Mouse (Mus musculus) inflammation-experienced regulatory T-cells, adult 6 months (primary cell): ENCODE measurements around the gene Camk1. TPM values are rescaled to one million over a fixed set of nuclear protein-coding genes. Genes with fewer than 3 reads are reported as not detected.
"Not testable (repeated sequence)": the region's sequence is repeated elsewhere in the genome, so short reads cannot be mapped to it uniquely, and the experiment has no call there.

Source experiments
- ATAC-seq: one replicate; pipeline ENCODE4 v1.8.0; 2017
- polyA plus RNA-seq, 3 experiments: library from polyadenylated mRNA; unstranded; fragments of 100-300 nt; shearing (Covaris generic); gene quantifications; one replicate each; pipeline ENCODE4 v1.2.1; 2017

The Camk1 gene
- polyA plus RNA-seq, 3 experiments from 2014 or later, result 1.3 to 2.6 (median 2.2) TPM

DNA sequence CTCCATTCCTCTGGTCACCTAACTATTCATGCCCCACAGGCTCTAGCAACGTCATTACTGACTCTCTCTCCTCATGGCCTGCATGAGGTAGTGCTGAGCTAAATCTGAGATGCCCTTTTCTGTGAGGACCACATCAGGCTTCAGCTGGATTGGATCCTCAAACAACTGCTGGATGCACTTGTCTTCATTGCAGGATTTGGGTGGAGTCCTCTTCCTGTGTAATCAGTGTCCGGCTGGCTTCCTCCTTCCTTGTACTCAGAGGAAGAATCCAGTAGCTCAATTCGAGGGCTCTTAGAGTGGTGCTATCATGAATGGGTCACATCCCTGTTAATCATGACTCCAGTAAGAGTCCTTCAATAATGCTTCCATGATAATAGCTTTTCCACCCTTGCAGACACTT is 9.9 kb upstream of the Camk1 start:
- no peak for ATAC-seq

DNA sequence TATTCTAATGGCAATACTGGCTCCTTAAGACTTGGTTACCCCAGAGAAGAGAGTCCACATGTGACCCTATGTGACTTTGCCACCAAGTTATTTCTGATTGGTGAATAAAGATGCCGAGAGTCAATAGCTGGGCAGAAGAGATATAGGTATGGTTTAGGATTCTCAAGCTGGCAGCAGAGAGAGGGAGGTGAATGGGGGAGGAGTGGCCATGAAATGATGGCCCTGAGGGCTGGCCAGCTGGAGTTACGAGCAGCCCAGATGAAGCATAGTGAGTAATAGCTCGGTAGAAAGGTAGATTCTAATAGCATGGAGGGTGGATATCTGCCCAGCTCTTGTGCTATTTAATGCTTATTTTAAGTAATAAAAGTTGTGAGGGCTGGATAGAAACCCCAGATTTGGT is 9.0 kb upstream of the Camk1 start:
- no peak for ATAC-seq

DNA sequence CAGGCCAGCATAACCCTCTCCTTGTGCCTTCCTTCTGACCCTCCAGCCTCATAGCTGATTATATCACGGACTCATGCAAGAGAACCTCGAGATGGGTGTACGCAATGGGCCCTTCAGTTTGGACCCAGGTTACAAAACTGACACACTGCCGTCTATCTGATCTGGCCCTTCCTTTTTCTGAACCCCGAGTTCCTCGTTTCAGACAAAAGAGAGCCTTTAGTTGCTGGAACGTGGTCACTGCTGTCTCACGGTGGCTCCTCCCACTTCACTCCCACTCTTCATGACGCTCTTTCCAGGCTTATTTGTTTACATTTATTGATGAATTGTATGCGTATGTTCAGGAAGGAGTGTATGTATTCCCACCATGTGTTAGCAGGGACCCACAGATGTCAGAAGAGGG is 7.9 kb upstream of the Camk1 start:
- ATAC-seq, result no peak

DNA sequence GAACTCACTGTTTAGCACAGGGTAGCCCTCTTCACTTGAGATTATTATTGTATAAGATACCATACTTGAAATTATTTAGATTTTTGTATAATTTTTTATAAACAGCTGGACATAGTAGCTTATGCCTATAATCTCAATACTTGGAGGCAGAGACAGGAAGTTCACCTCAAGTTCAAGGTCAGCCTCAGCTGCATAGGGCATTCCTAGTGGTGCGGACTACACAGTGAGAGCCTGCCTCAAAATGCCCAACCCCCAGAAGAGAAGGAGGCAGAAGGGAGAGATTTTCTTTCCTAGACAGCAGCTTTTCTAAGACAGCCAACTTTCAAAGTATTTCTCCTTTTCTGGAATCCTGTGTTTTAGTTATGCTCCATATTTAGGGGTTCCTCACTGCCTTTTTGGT is 7.4 kb upstream of the Camk1 start:
- no peak for ATAC-seq

DNA sequence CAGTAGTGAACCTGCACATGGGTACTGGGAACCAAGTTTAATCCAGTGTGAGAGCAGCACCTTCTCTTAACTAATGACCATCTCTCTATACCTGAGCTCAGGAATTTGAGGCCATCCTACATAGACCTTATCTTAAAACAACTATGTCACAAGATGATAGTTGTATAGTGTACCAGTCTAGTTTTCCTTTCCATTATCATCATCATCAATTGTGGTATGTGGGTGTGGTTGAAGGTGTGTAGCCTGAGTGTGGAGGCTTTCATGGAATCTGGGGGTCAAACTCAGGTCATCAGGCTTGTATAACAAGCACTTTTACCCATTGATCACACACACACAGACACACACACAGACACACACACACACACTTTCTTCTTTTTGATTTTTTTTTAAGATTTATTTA is 6.8 kb upstream of the Camk1 start:
- no peak for ATAC-seq

DNA sequence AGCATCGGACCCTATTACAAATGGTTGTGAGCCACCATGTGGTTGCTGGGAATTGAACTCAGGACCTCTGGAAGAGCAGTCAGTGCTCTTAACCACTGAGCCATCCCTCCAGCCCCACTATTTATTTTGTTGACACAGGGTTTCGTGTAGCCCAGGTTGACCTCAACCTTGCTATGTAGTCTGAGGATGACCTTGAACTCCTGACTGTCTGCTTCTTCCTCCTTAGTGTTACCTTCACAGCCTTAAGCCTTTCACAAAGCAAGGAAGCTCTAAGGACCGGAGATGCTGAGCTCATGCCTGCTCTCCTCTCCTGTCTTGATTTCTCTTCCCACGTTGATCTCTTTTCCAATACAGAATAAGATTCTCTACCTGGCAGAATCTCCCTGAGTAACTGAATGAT is 3.1 kb upstream of the Camk1 start:
- ATAC-seq, result no peak

DNA sequence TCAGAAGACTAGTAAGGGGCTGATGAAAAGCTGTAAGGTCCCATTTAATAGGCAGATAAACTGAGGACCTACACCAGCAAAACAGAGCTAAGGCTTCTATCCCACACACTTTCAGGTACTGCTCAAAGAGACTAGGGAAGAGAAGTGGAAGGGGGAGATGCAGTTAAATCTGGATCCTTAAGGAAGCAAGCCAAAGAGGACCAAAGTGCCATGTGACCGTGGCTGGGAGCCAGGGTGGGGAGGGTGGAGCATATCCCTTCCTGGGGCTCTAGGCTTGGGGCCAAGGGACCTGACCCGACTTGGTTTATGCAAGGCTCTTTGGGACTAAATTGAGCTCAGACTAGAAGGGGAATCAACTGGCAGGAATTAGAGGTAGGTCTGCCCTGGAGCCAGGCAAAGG is 537 bp upstream of the Camk1 start:
- no peak for ATAC-seq

DNA sequence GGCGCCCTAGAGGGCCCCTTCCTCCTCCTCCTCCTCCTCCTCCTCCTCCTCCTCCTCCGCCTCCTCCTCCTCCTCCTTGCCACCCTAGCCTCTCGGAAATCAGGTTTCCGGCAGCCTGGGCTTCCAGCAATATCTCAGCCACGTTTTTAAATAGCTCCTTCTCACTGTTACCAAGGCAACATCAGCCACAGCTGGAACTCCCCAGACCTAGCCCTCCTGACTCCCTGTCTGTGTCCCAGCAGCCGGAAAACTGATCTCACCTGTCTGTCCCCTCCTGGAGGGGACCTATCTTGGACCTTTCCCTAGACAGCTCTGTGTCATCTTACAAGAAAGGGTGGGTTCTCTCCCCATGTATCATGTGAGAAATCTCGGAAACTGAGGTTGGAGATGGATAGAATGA is 1.5 kb downstream of the Camk1 start:
- ATAC-seq, result no peak

DNA sequence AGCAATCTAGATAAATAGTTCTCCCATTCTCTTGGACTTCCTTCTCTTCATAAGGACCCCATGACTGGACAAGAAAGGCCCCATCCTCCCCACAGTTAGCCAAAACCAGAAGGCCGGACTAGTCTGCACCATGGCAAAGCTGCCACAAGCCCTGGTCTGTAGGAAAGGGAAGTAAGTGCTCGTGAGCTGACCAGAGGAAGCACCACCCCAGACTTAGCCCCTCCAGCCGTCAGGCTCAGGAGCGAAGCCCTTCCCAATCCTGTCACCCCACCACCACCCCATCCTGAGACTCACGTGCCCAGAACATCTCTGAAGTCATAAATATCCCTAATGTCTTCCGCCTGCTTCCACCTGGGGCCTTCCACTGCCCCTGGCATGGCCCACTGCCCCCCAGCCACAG is 2.2 kb downstream of the Camk1 start:
- ATAC-seq, result no peak

DNA sequence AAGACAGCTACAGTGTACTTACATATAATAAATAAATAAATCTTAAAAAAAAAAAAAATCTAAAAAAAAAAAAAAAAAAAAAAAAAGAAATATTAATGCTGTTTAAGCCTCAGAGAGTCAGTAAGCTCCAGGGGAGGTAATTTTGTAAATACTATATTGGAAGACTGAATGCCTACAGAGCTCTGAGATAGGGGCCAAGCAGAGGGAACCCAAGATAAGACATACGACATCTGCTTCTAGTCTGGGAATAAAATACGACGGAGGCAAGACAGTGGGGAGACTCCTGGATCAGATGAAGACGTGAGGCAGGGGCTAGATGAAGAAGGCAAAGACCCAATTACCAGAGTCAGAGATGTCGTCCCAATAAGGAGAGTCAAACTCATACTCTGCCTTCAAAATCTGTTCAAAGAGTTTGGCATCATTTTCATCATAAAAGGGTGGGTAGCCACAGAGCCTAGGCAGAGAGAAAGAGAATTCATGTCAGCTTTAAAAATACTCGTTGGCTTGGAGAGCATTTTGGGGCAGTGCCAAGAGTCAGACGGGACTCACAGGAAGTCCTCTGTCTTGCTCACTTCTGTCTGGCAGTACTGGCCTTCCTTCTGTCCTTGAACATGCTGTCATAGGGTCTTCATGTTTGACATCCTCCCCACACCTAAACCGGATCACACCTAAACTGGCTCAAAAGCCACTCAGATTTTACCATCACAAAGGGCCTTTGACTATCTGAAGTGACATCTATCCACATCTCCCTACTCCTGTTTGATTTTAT is 6.7 kb downstream of the Camk1 start:
- ATAC-seq, result no peak

DNA sequence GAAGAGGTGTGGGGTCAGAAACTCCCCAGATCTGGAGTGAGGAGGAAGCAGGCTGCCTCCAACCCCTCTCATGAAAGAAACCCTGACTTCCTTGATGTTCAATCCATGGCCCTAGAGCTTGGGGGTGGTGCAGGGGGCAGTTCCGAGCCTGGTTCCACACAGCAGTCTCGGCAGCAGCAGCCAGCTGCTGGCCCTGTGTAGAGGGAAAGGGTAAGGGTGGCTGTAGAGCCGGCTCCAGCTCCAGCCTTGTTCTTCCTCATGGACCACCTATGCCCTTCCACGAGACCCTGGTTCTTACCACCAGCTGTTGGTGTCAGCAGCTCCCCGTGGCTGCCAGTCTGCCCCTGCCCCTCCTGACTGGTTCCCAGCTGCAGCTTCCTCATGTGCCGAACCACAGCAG is 9.6 kb downstream of the Camk1 start:
- ATAC-seq, result no peak

DNA sequence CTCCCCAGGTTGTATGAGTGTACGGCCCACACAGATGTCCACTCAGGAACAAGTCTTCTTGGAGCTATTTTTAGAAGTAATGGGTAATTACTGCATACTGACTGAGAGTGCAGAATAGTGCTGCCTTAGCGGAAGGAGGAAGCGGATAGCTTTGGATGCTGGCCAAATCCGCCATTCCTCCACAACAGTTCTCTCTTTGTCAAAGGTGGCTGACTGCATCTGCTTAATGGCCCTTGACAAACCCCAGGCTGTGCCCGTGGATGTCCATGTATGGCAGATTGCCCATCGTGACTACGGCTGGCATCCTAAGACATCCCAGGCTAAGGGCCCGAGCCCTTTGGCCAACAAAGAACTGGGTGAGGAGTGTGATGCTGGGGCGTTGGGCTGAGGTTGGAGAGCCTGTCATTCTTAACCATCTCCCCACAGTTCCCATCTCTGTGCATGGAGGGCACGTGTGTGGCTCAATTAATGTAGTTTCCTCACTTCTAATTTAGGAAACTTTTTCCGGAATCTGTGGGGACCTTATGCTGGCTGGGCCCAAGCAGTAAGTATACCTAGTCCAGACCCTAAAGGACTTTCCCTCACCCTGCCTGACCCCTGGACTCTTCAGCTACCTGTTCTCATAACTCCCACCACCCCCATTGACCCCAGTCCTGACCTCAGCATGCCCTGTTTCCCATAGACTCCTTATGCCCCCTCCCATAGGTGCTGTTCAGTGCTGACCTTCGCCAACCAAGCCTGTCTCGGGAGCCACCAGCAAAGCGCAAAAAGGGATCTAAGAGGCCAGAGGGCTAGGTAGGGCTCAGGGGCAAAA is 10.4 kb downstream of the Camk1 start:
- ATAC-seq, result no peak

DNA sequence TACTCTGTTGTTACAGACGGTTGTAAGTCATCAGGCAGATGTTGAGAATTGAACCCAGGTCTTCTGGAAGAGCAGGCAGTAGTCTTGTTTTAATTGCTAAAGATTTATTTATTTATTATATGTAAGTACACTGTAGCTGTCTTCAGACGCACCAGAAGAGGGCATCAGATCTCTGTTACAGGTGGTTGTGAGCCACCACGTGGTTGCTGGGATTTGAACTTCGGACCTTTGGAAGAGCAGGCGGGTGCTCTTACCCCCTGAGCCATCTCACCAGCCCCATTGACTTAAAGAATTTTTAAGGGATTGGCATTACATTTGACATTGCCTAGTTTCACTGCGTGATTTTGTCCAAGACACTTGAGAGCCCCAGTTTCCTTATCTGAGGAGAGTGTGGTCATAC is 11.1 kb downstream of the Camk1 start:
- not testable (repeated sequence) for ATAC-seq

DNA sequence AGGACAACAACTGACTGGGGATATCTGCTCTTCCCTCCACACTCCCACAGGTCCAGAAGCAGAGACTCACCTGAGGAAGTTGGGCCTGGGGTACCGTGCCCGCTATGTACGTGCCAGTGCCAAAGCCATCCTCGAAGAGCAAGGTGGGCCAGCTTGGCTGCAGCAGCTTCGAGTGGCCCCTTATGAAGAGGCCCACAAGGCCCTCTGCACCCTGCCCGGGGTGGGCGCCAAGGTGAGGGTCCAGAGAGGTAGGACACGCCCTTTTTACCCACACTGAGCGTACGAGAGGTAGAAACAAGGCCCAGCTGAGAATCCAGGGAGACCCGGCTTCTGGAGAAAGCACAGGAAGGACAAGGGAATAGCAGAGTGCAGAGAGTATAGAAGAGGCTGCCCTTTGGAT is 12.1 kb downstream of the Camk1 start:
- no peak for ATAC-seq

DNA sequence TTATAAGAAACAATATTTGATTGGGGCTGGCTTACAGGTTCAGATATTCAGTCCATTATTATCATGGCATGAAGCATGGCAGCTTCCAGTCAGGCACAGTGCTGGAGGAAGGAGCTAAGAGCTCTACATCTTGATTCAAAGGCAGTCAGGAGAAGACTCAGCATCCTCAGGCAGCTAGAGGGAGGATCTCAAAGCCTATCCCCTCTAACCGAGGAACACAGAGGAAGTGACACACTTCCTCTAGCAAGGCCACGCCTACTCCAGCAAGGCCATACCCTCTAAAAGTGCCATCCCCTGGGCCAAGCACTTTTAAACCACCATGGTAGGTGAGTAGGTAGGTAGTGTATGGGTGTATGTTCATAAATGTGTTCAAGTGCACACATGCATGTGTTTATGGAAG is 13.2 kb downstream of the Camk1 start:
- ATAC-seq, result peak; percentile 11

DNA sequence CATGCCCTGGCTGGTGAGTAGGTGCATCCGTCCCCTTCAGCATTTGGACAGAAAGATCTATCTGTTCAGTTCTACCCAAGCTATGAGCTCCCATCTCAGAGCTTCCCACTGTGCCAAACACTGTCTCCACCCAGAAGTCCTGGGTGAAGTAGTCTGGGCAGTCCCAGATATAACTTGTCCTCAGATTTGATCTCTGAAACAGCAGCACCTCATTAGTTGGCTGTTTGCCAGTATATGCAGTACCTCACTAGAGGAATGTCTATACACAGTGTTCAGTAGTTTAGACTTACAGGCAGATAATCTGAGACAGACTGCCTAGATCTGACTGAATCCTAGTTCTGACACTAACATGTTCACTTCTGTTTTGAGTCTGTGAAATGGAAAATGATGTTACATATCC is 14.4 kb downstream of the Camk1 start:
- no peak for ATAC-seq

DNA sequence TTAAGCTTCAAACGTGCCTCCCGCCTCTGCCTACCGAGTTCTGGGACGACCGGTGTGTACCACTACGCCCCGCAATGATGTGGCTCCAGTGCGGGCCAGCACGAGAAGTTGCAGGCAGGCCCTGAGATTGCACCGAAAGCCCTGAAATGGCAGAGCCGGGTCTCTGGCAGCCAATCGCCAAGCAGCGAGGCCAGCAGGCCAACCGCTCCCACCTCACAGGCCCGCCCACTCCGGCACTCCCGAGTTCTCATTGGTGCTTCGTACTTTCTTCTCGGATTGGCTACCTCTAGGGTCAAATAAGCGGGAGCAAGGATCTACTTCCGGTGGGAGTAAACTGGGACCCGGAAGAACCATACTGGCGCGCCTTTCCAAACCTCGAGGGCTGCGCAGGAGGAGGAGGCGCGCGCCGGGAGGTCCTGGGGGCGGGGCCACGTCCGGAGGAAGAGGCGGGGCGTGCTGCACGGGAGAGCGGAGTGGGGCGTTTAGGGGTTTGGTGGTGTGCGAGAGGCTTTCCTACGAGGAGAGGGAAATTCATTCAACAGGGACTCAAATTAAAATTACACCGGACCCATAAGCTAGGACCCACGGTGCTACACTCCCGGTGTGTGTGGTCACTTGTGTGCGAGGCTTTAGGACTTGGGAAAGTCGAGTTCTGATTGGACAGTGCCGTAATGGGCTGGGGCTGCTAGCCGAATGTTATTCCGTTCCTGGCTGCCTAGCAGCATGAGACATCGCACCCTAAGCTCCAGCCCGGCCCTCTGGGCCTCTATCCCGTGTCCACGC is 17.1 kb downstream of the Camk1 start, which contains the start of gene Ogg1:
Ogg1 (plus strand) TSS at position 440 of the 783 bp plus-strand sequence.
- ATAC-seq, result peak; percentile 94

DNA sequence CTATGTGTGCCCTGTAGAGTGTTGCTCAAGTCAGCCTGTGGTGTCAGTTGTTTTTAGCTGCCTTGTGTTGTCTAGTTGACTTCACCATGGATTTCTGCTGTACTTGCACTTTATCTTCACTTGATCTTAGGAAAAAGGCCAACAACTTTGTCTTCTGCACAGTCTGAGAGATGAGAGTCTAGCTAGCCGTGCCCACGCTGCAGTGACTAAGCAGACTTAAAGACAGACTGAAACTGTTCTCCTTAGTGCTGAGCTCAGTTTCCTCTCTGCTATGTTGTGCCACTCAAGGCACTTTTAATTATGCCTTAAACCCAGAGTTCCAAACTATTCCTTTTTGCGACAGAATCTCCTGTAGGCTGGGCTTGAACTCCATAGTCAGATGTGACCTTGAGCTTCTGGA is 27.8 kb downstream of the Camk1 start:
- no peak for ATAC-seq

DNA sequence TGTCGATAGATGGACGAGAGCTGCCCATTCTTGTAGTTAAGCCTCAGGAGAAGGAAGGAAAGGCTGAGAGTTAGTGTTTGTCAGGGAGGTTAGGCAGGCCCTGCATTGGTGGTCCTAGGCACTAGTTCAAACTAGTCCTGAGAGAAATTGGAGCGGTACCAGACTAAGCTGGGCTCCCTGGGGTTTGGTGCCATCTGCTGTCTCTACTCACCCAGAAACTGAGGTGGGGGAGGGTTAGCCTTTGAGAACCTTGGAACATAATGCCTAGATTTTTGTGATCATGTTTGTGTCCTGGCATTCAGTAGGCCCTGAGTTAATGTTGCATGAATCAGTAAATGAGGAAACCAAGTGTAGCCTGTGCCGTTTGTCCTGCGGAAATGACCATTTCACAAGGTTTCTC is 35.6 kb downstream of the Camk1 start:
- no peak for ATAC-seq

DNA sequence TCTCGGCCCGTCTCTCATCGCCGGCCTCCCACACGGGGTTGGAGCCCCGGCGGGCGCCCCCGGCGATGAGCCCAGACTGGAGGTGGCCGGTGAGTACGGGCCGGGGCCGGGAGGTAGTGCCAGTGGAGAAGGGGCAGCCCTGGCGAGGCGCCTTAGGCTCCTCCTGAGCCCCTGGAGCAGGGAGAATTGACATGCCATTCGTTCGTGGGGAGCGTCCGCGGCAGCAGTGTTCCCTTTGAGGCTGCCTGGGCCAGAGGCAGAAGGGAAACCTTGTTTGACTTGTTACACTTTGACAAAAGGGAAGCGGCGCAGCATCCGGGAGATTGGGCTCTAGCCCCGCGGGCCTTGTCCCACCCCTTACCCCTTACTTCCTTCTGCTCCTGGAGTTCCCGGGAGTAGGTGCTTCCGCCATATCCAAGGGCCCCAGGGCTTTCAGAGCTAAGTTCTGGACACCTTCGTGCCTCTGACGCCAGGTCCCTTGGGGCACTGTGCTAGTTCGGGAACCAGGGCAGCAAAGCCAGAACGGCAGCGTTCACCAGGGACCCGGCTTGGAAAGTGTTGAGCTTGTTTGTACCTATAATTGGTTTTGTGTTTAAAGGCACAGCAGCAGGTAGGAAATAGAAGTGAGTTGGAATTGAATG is 36.2 kb downstream of the Camk1 start:
- ATAC-seq, result no peak

DNA sequence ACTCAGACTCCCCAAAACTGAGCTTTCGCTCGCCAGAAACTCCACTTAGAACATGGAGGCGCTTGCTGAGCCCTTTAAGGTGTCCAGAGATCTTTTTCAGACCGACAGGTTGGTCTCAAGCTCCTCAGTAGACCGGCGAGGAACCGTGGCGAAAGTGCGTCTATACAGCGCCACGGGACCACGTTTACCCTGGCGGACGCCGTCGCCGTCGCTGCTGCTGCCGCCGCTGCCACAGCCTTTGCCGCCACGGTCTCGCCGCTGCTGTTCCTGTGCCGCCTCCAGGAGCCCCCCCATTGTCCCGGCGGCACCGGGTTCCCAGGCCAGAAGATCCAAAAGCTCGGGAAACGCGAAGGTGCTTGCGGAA is 36.8 kb downstream of the Camk1 start, which contains the start of gene Brpf1:
Brpf1 (plus strand) TSS at position 152 of the 364 bp plus-strand sequence.
- peak; percentile 16 for ATAC-seq

DNA sequence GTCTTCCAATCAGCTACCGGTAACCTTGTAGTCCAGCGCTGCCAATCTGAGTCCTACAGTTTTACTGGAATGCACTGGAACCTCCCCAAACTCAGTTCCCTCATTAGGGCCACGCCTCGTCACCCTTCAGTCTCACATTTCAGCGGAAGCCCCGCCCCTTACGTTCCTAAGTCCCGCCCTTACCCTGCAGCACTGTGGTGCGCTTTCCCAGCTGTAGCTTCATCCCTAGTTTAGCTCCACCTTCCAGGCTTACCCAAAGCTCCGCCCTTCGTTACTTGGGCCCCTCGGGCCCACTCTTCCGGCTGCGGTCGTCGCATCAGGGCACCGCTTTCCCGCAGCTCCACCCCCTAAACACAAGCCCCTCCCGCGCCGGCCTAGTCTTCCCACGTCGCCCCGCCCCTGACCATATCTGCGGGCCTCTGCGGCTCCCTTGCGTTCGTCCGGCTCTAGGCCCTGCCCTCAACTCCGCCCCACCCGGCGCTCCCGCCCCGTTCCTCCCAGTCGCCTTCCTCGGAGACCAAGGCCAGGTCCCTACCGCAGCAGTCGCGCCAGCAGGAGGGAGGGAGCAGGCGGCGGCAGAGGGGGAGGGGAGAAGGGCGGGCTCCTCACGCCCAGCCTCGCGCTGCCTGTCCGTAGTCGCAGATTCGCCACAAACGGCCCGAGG is 37.3 kb downstream of the Camk1 start:
- ATAC-seq, result peak; percentile 93
